8 mouse cellular contexts compared by ENCODE assay signal in the genomic region with DNA sequence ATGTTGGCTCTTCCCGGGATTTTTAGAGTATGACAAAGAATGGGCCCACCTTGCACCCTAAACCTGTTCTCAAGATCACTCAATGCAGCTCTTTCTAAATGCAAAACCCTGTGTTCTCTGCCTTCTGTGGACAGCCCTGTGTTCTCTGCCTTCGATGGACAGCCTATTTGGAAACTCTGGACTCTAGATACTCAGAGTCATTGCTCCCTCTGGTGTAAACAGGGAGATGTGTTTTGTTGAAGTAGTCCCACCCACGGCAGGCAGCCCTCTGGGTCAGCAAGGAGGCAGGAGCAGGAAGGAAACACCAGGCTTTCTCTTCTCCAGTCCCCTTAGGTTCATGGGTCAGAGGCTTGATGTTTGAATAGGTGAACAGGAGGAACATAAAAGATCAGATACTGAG. TPM values are rescaled to one million over a fixed set of nuclear protein-coding genes. Genes with fewer than 3 reads are reported as not detected.
DNase-seq lines count a peak whose midpoint lies in the region; TF ChIP-seq lines count a peak whose summit lies in the region.
"Had no signal": no experiment of that assay in that cellular context is flagged by ENCODE, and none has a peak within 500 bp of the region (broad histone marks: within the 10 kb centered on the region; RNA-seq: fewer than 3 reads in every experiment).

No protein-coding gene starts in this region.

- intact Hi-C loops in heart, postnatal 36 days (cut with DNase I) = loop anchor here (1.0 to 5.0 kb wide), 4 partner anchors 74 to 413 kb away; no protein-coding TSS in a partner anchor

- TF ChIP-seq CTCF in lung, adult 2 months (IDR thresholded peaks at IDR 0.05; ENCODE audit: insufficient read depth, low read length) = peak; percentile 58

- H3K4me1 ChIP-seq in lung, adult 2 months (ENCODE audit: control insufficient read depth, insufficient read depth, low read length) = no peaks in the 10 kb centered on the region

- no peak for TF ChIP-seq POLR2A in lung, adult 2 months (IDR thresholded peaks at IDR 0.05; ENCODE audit: borderline replicate concordance, extremely low read depth, low read depth, low read length)

- DNase-seq in urinary bladder, postnatal 14 days (ENCODE audit: low spot score) = peak; percentile 39
- DNase-seq in urinary bladder, adult 2 months (ENCODE audit: low spot score) = no peak
- peak; percentile 59 to 62 for DNase-seq in cerebellum, postnatal 10 days
- peak; percentile 16 to 40 for DNase-seq in heart, postnatal 36 days
- DNase-seq in lung, adult 2 months = no peak
- no peak for DNase-seq in natural killer cell, adult 2 months (ENCODE audit: low spot score in 2 of 2)
- DNase-seq in left cerebral cortex, adult 18-20 months (ENCODE audit: low spot score in 2 of 2) = no peak

- no peak overlapping the region for H3K4me3 ChIP-seq in lung, adult 2 months (replicated peaks; ENCODE audit: extremely low read depth, low read depth, low read length)
- H3K4me3 ChIP-seq: limb, embryonic 15.5 days had no signal

- 21% methylated on average over 3 of the region's 3 CpGs for WGBS in lung, adult 2 months

RNA-seq across cellular contexts. Expression of a gene that starts 32.3 kb away (rescaled TPM):
- polyA plus RNA-seq in urinary bladder, adult 2 months (2012; rRNA removed) = 8.4 and 11.4 TPM in 2 replicates
- total RNA-seq in heart, postnatal 36 days (2021) = 10 to 100 TPM; 30.2 to 32.1 TPM
- 9.7 and 11.8 TPM in 2 replicates for polyA plus RNA-seq in lung, adult 2 months (2012; rRNA removed)
- 100 to 1,000 TPM; 448 to 531 TPM for total RNA-seq in left cerebral cortex, adult 18-20 months (2021)

RNA-seq across cellular contexts. Expression of a gene that starts 44.0 kb away (rescaled TPM):
- polyA plus RNA-seq in urinary bladder, adult 2 months (2012; rRNA removed) = not detected in 2 replicates
- total RNA-seq in heart, postnatal 36 days (2021) = under 1 TPM in 1 of 2 experiments, not detected in 1; 0.30 TPM
- not detected in 2 replicates for polyA plus RNA-seq in lung, adult 2 months (2012; rRNA removed)
- not detected for total RNA-seq in left cerebral cortex, adult 18-20 months (2021)
- polyA plus RNA-seq: limb, embryonic 15.5 days had no signal

Comparison
In these comparisons a context has a peak if more than half of its experiments do, and no peak if none do; other contexts are left out.
1. DNase-seq: peak in urinary bladder, postnatal 14 days (single experiment), cerebellum, postnatal 10 days (2 of 2) and heart, postnatal 36 days (2 of 2); none in urinary bladder, adult 2 months (single experiment), lung, adult 2 months (single experiment), natural killer cell, adult 2 months (0 of 2) and left cerebral cortex, adult 18-20 months (0 of 2).
2. RNA of a gene that starts 32.3 kb away (total RNA-seq): 448 to 531 TPM in left cerebral cortex, adult 18-20 months; 30.2 to 32.1 TPM in heart, postnatal 36 days; every median in the first group is over 10 times any median in the second.